Mouse (Mus musculus): Measurements from ENCODE around the gene Slc7a11. TPM values are rescaled to one million over a fixed set of nuclear protein-coding genes. Genes with fewer than 3 reads are reported as not detected.

Gene Slc7a11
- polyA plus RNA-seq, 1 experiment from 2014 or later, result 0.29 TPM

DNA sequence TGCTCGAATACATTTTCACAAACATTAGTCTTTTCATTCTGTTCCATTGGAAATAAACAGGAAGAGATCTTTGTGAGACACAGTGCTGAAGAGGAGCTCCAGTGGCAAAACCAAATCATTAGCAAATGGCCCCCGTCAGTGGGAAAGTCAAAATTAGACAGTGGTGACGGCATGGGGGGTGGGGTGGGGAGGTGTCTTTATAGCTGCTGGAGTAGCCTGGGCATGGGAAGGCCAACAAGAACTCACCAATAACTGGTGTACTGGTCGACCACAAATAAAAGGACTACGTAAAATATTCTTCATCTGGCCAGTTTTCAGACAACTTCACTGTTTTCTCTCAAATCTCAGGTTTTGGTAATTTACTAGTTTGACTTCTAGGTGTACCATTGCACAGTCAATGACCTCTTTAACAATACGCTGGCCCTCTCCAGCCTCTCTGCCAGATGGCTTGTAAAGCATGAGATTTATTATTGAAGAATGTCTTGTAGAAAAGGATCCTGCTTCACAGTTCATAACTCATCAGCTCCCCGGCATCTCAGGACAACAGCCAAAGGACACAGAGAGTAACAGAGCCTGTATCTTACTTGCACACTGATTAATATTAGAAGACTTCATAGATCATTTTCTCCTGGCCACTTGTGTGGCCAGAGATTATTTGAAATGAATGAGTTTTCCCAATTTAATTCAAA is 348.9 kb downstream of the Slc7a11 start:
- Histone ChIP-seq H3K27me3 (no peaks in the 10 kb centered on the region), H3K9me3 (replicated peaks) (no peaks in the 10 kb centered on the region), H3K4me2 (no peak overlapping the region), H3K27ac (no peak overlapping the region), H3K36me3 (no peaks in the 10 kb centered on the region), H3K4me3 (replicated peaks) (no peak overlapping the region), H3K4me1 (0 out of 2 replicates have a peak, but pooled peaks cover 4% of the 10 kb centered on the region), H3K9ac (no peak overlapping the region)
- WGBS, result 34% methylated on average over 7 of the region's 7 CpGs
- ATAC-seq (replicated peaks; ENCODE audit: low FRiP score), result peak; percentile 82

DNA sequence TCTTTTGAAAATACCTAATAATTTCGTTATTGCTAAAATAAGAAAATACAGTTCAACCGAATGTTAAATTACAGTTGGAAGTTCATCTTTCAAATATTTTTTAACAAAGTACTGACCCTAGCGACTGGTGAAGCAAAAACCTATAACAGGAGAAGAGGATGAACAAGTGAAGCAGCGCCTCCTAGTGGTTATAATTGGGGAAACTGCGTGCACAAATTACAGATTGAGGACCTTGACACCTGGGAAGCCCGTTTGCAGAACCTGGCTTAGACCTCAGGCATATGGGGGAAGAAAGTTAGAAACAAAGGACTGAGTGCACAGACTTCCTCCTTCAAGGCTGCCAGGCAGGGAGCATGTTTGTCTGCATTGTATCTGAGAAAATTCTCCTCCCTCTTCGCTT is 366.4 kb downstream of the Slc7a11 start:
- no peaks in the 10 kb centered on the region for H3K27me3 ChIP-seq
- no peak overlapping the region for H3K27ac ChIP-seq
- no peak overlapping the region for H3K9ac ChIP-seq
- H3K4me1 ChIP-seq, result no peaks in the 10 kb centered on the region
- no peak for ATAC-seq (replicated peaks; ENCODE audit: low FRiP score)
- no peak overlapping the region for H3K4me3 ChIP-seq (replicated peaks)
- H3K4me2 ChIP-seq, result no peak overlapping the region
- WGBS, result 20% methylated on average over 7 of the region's 7 CpGs
- no peaks in the 10 kb centered on the region for H3K36me3 ChIP-seq
- H3K9me3 ChIP-seq (replicated peaks), result no peaks in the 10 kb centered on the region

- Histone ChIP-seq H3K36me3 (no peaks in the 10 kb centered on the region), H3K9me3 (replicated peaks) (no peaks in the 10 kb centered on the region), H3K27ac (no peak overlapping the region), H3K4me2 (no peak overlapping the region), H3K4me1 (no peaks in the 10 kb centered on the region), H3K27me3 (no peaks in the 10 kb centered on the region), H3K4me3 (replicated peaks) (no peak overlapping the region), H3K9ac (no peak overlapping the region)
- no peak for ATAC-seq (replicated peaks; ENCODE audit: low FRiP score)
- WGBS, result 86% methylated on average over 4 of the region's 4 CpGs
Observed at GRCm38 (mm10) chr3:50063396-50063795, 380.0 kb downstream of the Slc7a11 start.

DNA sequence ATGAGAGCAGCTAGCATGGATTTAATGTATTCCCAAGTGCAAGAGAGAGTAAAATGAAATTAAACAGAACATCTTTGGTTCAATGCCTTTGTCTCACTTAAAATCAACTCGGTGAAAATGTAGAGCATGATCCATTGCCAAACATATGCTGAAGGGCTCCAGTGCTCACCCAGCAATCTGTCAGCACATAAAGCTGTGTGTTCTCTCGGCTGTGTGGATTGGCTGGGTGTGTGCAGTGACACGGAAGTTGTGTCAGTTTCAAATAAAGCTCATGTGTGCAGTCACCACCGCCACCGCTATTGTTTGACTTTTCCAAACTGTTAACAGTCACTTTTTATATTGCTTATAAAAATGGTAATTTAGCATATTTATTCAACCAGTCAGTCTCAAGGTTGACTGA is 398.7 kb downstream of the Slc7a11 start:
- Histone ChIP-seq H3K27me3 (no peaks in the 10 kb centered on the region), H3K4me1 (no peaks in the 10 kb centered on the region), H3K4me2 (no peak overlapping the region), H3K36me3 (no peaks in the 10 kb centered on the region), H3K4me3 (replicated peaks) (no peak overlapping the region), H3K27ac (no peak overlapping the region), H3K9me3 (replicated peaks) (no peaks in the 10 kb centered on the region), H3K9ac (no peak overlapping the region)
- ATAC-seq (replicated peaks; ENCODE audit: low FRiP score), result no peak
- WGBS, result 65% methylated on average over 5 of the region's 5 CpGs

DNA sequence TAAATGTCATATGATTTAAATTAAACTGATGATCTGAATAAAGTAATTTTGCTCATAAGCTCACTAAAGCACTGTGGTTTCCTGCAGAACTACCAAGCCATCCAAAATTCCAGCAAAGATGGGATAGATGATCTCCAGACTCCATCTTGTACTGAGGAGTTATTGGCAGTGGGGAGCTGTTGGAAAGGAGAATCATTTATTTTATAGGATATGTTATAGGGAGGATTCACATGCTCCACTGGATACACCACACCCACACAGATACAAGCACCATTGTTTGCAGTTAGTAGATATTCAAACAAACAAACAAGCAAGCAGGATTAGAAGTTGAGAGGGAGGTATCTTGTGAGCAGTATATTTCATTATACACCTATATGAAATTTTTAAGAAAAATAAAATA is 399.3 kb downstream of the Slc7a11 start:
- Histone ChIP-seq H3K9me3 (replicated peaks) (no peaks in the 10 kb centered on the region), H3K36me3 (no peaks in the 10 kb centered on the region), H3K27me3 (no peaks in the 10 kb centered on the region), H3K27ac (no peak overlapping the region), H3K4me3 (replicated peaks) (no peak overlapping the region), H3K4me2 (no peak overlapping the region), H3K4me1 (no peaks in the 10 kb centered on the region), H3K9ac (no peak overlapping the region)
- ATAC-seq (replicated peaks; ENCODE audit: low FRiP score), result no peak

- H3K9ac ChIP-seq, result no peak overlapping the region
- no peaks in the 10 kb centered on the region for H3K4me1 ChIP-seq
- no peaks in the 10 kb centered on the region for H3K27me3 ChIP-seq
- H3K36me3 ChIP-seq, result no peaks in the 10 kb centered on the region
- 90% methylated on average over 2 of the region's 2 CpGs for WGBS
- no peaks in the 10 kb centered on the region for H3K9me3 ChIP-seq (replicated peaks)
- no peak overlapping the region for H3K4me3 ChIP-seq (replicated peaks)
- H3K27ac ChIP-seq, result no peak overlapping the region
- no peak for ATAC-seq (replicated peaks; ENCODE audit: low FRiP score)
- H3K4me2 ChIP-seq, result no peak overlapping the region
Observed at GRCm38 (mm10) chr3:50041141-50041540, 402.3 kb downstream of the Slc7a11 start.

- no peak overlapping the region for H3K9ac ChIP-seq
- no peak for ATAC-seq (replicated peaks; ENCODE audit: low FRiP score)
- no peaks in the 10 kb centered on the region for H3K4me1 ChIP-seq
- no peak overlapping the region for H3K27ac ChIP-seq
- H3K9me3 ChIP-seq (replicated peaks), result no peaks in the 10 kb centered on the region
- no peaks in the 10 kb centered on the region for H3K27me3 ChIP-seq
- no peak overlapping the region for H3K4me2 ChIP-seq
- no peak overlapping the region for H3K4me3 ChIP-seq (replicated peaks)
- H3K36me3 ChIP-seq, result no peaks in the 10 kb centered on the region
- 73% methylated on average over 9 of the region's 9 CpGs for WGBS
Observed at GRCm38 (mm10) chr3:50035875-50036528, 407.4 kb downstream of the Slc7a11 start.

GRCm38 (mm10) chr3:50033325-50033724 is 410.1 kb downstream of the Slc7a11 start:
- ATAC-seq (replicated peaks; ENCODE audit: low FRiP score), result no peak
- Histone ChIP-seq H3K9me3 (replicated peaks) (no peaks in the 10 kb centered on the region), H3K4me1 (no peaks in the 10 kb centered on the region), H3K4me2 (no peak overlapping the region), H3K27me3 (no peaks in the 10 kb centered on the region), H3K4me3 (replicated peaks) (no peak overlapping the region), H3K36me3 (no peaks in the 10 kb centered on the region), H3K9ac (no peak overlapping the region), H3K27ac (no peak overlapping the region)
- 87% methylated on average over 3 of the region's 3 CpGs for WGBS

DNA sequence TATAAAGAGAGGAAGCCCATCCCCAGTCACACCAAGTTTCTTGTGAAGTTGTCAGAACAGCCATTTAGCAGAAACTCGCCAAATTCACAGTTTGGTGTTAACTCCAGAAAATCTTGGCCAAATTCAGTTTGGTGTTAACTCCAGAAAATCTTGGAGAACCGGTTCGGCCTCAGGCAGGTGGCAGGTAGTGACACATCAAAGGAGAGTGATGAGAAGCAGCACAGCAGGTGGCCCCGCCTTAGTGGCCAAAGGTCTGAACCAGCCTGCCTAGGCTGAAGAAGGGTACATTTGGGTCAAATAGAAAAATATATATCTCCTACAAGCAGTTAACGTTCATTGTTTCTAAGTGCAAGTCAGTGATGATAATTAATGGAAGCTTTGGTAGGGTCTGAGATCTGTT is 417.4 kb downstream of the Slc7a11 start:
- H3K4me2 ChIP-seq, result no peak overlapping the region
- H3K27ac ChIP-seq, result no peak overlapping the region
- no peak overlapping the region for H3K4me3 ChIP-seq (replicated peaks)
- H3K4me1 ChIP-seq, result no peaks in the 10 kb centered on the region
- no peaks in the 10 kb centered on the region for H3K27me3 ChIP-seq
- no peaks in the 10 kb centered on the region for H3K36me3 ChIP-seq
- H3K9me3 ChIP-seq (replicated peaks), result no peaks in the 10 kb centered on the region
- ATAC-seq (replicated peaks; ENCODE audit: low FRiP score), result no peak
- H3K9ac ChIP-seq, result no peak overlapping the region
- 49% methylated on average over 5 of the region's 5 CpGs for WGBS

DNA sequence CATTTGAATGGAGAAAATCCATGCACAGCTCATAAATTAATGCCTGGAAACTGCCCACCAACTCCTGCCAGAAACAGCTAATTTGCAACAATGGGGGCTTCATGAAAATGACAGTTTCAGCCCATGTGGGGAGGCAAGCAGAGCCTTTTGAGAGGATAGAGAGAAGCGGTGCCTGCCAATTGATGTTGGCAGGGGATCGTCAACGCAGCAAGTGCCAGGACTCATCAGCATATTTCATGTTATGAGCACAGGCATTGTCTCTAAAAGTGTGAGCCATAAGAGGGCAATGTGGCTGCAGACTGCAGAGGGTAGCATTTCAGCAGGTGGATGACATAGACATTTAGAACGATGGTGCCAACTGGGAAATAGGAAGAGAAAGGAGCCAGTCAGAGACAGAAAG is 429.0 kb downstream of the Slc7a11 start:
- no peaks in the 10 kb centered on the region for H3K27me3 ChIP-seq
- H3K36me3 ChIP-seq, result no peaks in the 10 kb centered on the region
- no peak overlapping the region for H3K9ac ChIP-seq
- no peaks in the 10 kb centered on the region for H3K9me3 ChIP-seq (replicated peaks)
- 81% methylated on average over 4 of the region's 4 CpGs for WGBS
- H3K4me1 ChIP-seq, result peaks cover 5% of the 10 kb centered on the region; the same call in 1 of the 2 replicates
- ATAC-seq (replicated peaks; ENCODE audit: low FRiP score), result no peak
- H3K4me2 ChIP-seq, result no peak overlapping the region
- H3K4me3 ChIP-seq (replicated peaks), result no peak overlapping the region
- H3K27ac ChIP-seq, result no peak overlapping the region

- Histone ChIP-seq H3K27ac (no peak overlapping the region), H3K4me1 (peaks cover 5% of the 10 kb centered on the region; the same call in 1 of the 2 replicates), H3K9me3 (replicated peaks) (no peaks in the 10 kb centered on the region), H3K27me3 (no peaks in the 10 kb centered on the region), H3K4me2 (no peak overlapping the region), H3K36me3 (no peaks in the 10 kb centered on the region), H3K9ac (no peak overlapping the region), H3K4me3 (replicated peaks) (no peak overlapping the region)
- WGBS, result 39% methylated on average over 3 of the region's 3 CpGs
- no peak for ATAC-seq (replicated peaks; ENCODE audit: low FRiP score)
Observed at GRCm38 (mm10) chr3:50012012-50012411, 431.4 kb downstream of the Slc7a11 start.

DNA sequence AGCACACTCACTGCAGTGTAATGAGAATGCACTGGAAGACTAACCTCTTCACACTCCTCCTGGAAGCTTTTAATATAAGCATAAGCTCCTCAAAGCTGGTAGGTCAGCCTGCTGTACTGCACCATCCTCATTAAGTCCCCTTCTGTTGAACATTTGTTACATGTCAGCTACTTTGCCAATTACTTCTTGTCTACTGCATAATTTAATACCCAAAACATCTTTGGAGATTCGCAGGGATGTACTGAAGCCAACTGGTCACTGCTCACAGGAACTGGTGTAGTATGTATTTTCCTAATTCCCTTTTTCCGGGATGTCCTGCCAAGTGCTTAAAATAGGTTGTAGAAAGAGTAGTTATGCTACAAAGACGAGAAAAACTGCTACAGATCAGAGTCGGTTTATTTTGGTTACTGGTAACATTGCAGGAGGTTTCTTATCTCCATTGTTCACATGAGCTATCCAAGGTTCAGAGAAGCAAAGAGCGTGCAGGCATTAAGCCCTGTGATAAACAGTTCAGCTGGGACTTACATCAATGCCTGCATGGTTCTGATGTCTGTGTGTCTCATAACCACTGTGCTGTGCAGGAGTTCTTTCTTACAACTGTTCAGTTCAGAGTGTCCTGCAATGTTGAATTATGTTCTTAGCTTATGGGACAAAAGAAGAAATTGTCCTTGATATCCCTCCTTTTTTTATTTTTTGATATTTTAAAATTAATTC is 439.3 kb downstream of the Slc7a11 start:
- Histone ChIP-seq H3K9me3 (replicated peaks) (no peaks in the 10 kb centered on the region), H3K36me3 (no peaks in the 10 kb centered on the region), H3K27me3 (no peaks in the 10 kb centered on the region), H3K4me2 (no peak overlapping the region), H3K27ac (peak overlapping the region; percentile 9; the same call in 1 of the 2 replicates), H3K4me3 (replicated peaks) (no peak overlapping the region), H3K4me1 (no peaks in the 10 kb centered on the region), H3K9ac (no peak overlapping the region)
- 0 out of 2 replicates have a peak, but pooled peaks have one; percentile 46 for ATAC-seq (replicated peaks; ENCODE audit: low FRiP score)
- 49% methylated on average over 5 of the region's 5 CpGs for WGBS

Data from kidney, embryonic 15.5 days (tissue).